ENCODE assay signal across 16 mouse cellular contexts in genomic region chr4:109419017-109419416, GRCm38 (mm10). TPM values are rescaled to one million over a fixed set of nuclear protein-coding genes. Genes with fewer than 3 reads are reported as not detected.
DNase-seq lines count a peak whose midpoint lies in the region; ATAC-seq and TF ChIP-seq lines count a peak whose summit lies in the region.
"Had no signal": no experiment of that assay in that cellular context is flagged by ENCODE, and none has a peak within 500 bp of the region (broad histone marks: within the 10 kb centered on the region; RNA-seq: fewer than 3 reads in every experiment).

No protein-coding gene starts in this region.

- no peaks in the 10 kb centered on the region for H3K4me1 ChIP-seq in intestine, postnatal 0 days (replicated peaks; ENCODE audit: control insufficient read depth, insufficient read depth, low read length)
- H3K4me1 ChIP-seq in intestine, embryonic 16.5 days (ENCODE audit: control insufficient read depth, insufficient read depth, low read length) = no peaks in the 10 kb centered on the region
- peaks cover 53% of the 10 kb centered on the region for H3K4me1 ChIP-seq in G1E (ENCODE audit: insufficient read depth, low read depth, low read length)
- no peaks in the 10 kb centered on the region; the same call in 1 of the 2 replicates for H3K4me1 ChIP-seq in kidney, embryonic 14.5 days (ENCODE audit: control insufficient read depth, insufficient read depth, low read length)
- no peaks in the 10 kb centered on the region; the same call in 1 of the 2 replicates for H3K4me1 ChIP-seq in liver, postnatal 0 days (ENCODE audit: insufficient read depth)
- H3K4me1 ChIP-seq in hindbrain, postnatal 0 days (ENCODE audit: insufficient read depth, low read length) = no peaks in the 10 kb centered on the region
- H3K4me1 ChIP-seq: embryonic facial prominence, embryonic 15.5 days; midbrain, embryonic 15.5 days; neural tube, embryonic 15.5 days had no signal

- no peak for TF ChIP-seq CTCF in intestine, postnatal 0 days (IDR thresholded peaks at IDR 0.05; ENCODE audit: low read depth)
- TF ChIP-seq CTCF in G1E (IDR thresholded peaks at IDR 0.05; ENCODE audit: low read depth, low read length) = no peak
- no peak for TF ChIP-seq CTCF in liver, postnatal 0 days (IDR thresholded peaks at IDR 0.05; ENCODE audit: low read depth)
- no peak for TF ChIP-seq CTCF in hindbrain, postnatal 0 days (IDR thresholded peaks at IDR 0.05; ENCODE audit: low read depth)

- H3K36me3 ChIP-seq in intestine, postnatal 0 days (ENCODE audit: control insufficient read depth, insufficient read depth) = no peaks in the 10 kb centered on the region
- no peaks in the 10 kb centered on the region for H3K36me3 ChIP-seq in intestine, embryonic 16.5 days (ENCODE audit: control insufficient read depth, insufficient read depth, low read length)
- peaks cover 43% of the 10 kb centered on the region for H3K36me3 ChIP-seq in G1E (replicated peaks)
- no peaks in the 10 kb centered on the region for H3K36me3 ChIP-seq in kidney, embryonic 14.5 days (ENCODE audit: control insufficient read depth, insufficient read depth, low read length)
- H3K36me3 ChIP-seq in liver, postnatal 0 days (replicated peaks; ENCODE audit: insufficient read depth, low read length) = no peaks in the 10 kb centered on the region
- no peaks in the 10 kb centered on the region for H3K36me3 ChIP-seq in hindbrain, postnatal 0 days (ENCODE audit: insufficient read depth, low read length)
- H3K36me3 ChIP-seq: embryonic facial prominence, embryonic 15.5 days; midbrain, embryonic 15.5 days; neural tube, embryonic 15.5 days had no signal

- TF ChIP-seq EP300 in liver, postnatal 0 days (IDR thresholded peaks at IDR 0.05; ENCODE audit: low read depth) = no peak

- H3K4me3 ChIP-seq in intestine, postnatal 0 days (ENCODE audit: low read depth, low read length) = no peak overlapping the region
- H3K4me3 ChIP-seq in intestine, embryonic 16.5 days (ENCODE audit: low read length) = no peak overlapping the region
- H3K4me3 ChIP-seq in G1E (ENCODE audit: low read depth, low read length) = no peak overlapping the region
- no peak overlapping the region for H3K4me3 ChIP-seq in kidney, embryonic 14.5 days (ENCODE audit: low read length)
- no peak overlapping the region for H3K4me3 ChIP-seq in liver, postnatal 0 days (ENCODE audit: low read depth, low read length)
- H3K4me3 ChIP-seq in hindbrain, postnatal 0 days (ENCODE audit: low read length) = no peak overlapping the region
- H3K4me3 ChIP-seq: embryonic facial prominence, embryonic 15.5 days; midbrain, embryonic 15.5 days; neural tube, embryonic 15.5 days had no signal

- no peak overlapping the region for H3K4me2 ChIP-seq in intestine, postnatal 0 days (replicated peaks; ENCODE audit: low read depth)
- H3K4me2 ChIP-seq in intestine, embryonic 16.5 days (ENCODE audit: low read depth, low read length) = no peak overlapping the region
- H3K4me2 ChIP-seq in kidney, embryonic 14.5 days (replicated peaks; ENCODE audit: low read depth, low read length) = no peak overlapping the region
- no peak overlapping the region for H3K4me2 ChIP-seq in liver, postnatal 0 days (ENCODE audit: low read depth, low read length)
- H3K4me2 ChIP-seq in hindbrain, postnatal 0 days (ENCODE audit: low read depth, low read length) = no peak overlapping the region
- H3K4me2 ChIP-seq: embryonic facial prominence, embryonic 15.5 days; midbrain, embryonic 15.5 days; neural tube, embryonic 15.5 days had no signal

- H3K27me3 ChIP-seq in intestine, postnatal 0 days (replicated peaks; ENCODE audit: control insufficient read depth, insufficient read depth, low read length) = no peaks in the 10 kb centered on the region
- H3K27me3 ChIP-seq in intestine, embryonic 16.5 days (replicated peaks; ENCODE audit: control insufficient read depth, insufficient read depth, low read length) = no peaks in the 10 kb centered on the region
- no peaks in the 10 kb centered on the region for H3K27me3 ChIP-seq in G1E (ENCODE audit: insufficient read depth, low read length)
- H3K27me3 ChIP-seq in kidney, embryonic 14.5 days (ENCODE audit: control insufficient read depth, insufficient read depth, low read length) = no peaks in the 10 kb centered on the region
- no peaks in the 10 kb centered on the region for H3K27me3 ChIP-seq in liver, postnatal 0 days (ENCODE audit: insufficient read depth, low read length)
- no peaks in the 10 kb centered on the region for H3K27me3 ChIP-seq in hindbrain, postnatal 0 days (ENCODE audit: insufficient read depth, low read length)
- H3K27me3 ChIP-seq: embryonic facial prominence, embryonic 15.5 days; midbrain, embryonic 15.5 days; neural tube, embryonic 15.5 days had no signal

- no peak overlapping the region for H3K27ac ChIP-seq in intestine, postnatal 0 days (ENCODE audit: low read depth, low read length)
- no peak overlapping the region for H3K27ac ChIP-seq in intestine, embryonic 16.5 days (ENCODE audit: low read length)
- no peak overlapping the region for H3K27ac ChIP-seq in kidney, embryonic 14.5 days (ENCODE audit: low read depth, low read length)
- no peak overlapping the region for H3K27ac ChIP-seq in liver, postnatal 0 days (ENCODE audit: low read depth)
- no peak overlapping the region for H3K27ac ChIP-seq in hindbrain, postnatal 0 days
- H3K27ac ChIP-seq: embryonic facial prominence, embryonic 15.5 days; midbrain, embryonic 15.5 days; neural tube, embryonic 15.5 days had no signal

- no peak overlapping the region for H3K9ac ChIP-seq in intestine, postnatal 0 days (ENCODE audit: low read depth, low read length)
- no peak overlapping the region for H3K9ac ChIP-seq in intestine, embryonic 16.5 days (ENCODE audit: low read depth, low read length)
- no peak overlapping the region for H3K9ac ChIP-seq in kidney, embryonic 14.5 days (ENCODE audit: low read depth, low read length)
- no peak overlapping the region for H3K9ac ChIP-seq in liver, postnatal 0 days (replicated peaks)
- no peak overlapping the region for H3K9ac ChIP-seq in hindbrain, postnatal 0 days (replicated peaks; ENCODE audit: low read length)
- H3K9ac ChIP-seq: embryonic facial prominence, embryonic 15.5 days; midbrain, embryonic 15.5 days; neural tube, embryonic 15.5 days had no signal

- 23% methylated on average over 3 of the region's 3 CpGs for WGBS in intestine, postnatal 0 days
- WGBS in intestine, embryonic 16.5 days = 36% methylated on average over 3 of the region's 3 CpGs
- WGBS in kidney, embryonic 14.5 days = 22% methylated on average over 3 of the region's 3 CpGs
- WGBS in liver, postnatal 0 days (ENCODE audit: insufficient replicate concordance) = 9% methylated on average over 3 of the region's 3 CpGs
- 16% methylated on average over 3 of the region's 3 CpGs for WGBS in hindbrain, postnatal 0 days

- DNase-seq in G1E (ENCODE audit: low spot score) = peak; percentile 68
- no peak for DNase-seq in liver, postnatal 0 days
- no peak for DNase-seq in layer of hippocampus, adult 18-20 months (ENCODE audit: low spot score in 2 of 2)
- no peak for DNase-seq in hindbrain, postnatal 0 days (ENCODE audit: low spot score)
- DNase-seq in thymus, postnatal 36 days = no peak
- DNase-seq: adrenal gland, adult 2 months; gastrocnemius, postnatal 14 days; layer of hippocampus, postnatal 36 days; lung, postnatal 14 days had no signal

- no peaks in the 10 kb centered on the region for H3K9me3 ChIP-seq in intestine, postnatal 0 days (ENCODE audit: control insufficient read depth)
- H3K9me3 ChIP-seq in intestine, embryonic 16.5 days (ENCODE audit: control insufficient read depth, low read length) = no peaks in the 10 kb centered on the region
- no peaks in the 10 kb centered on the region for H3K9me3 ChIP-seq in G1E (replicated peaks)
- H3K9me3 ChIP-seq in kidney, embryonic 14.5 days (ENCODE audit: control insufficient read depth, low read length) = no peaks in the 10 kb centered on the region
- H3K9me3 ChIP-seq in liver, postnatal 0 days (ENCODE audit: low read length) = no peaks in the 10 kb centered on the region
- no peaks in the 10 kb centered on the region for H3K9me3 ChIP-seq in hindbrain, postnatal 0 days (ENCODE audit: low read length)
- H3K9me3 ChIP-seq: embryonic facial prominence, embryonic 15.5 days; midbrain, embryonic 15.5 days; neural tube, embryonic 15.5 days had no signal

- peak; percentile 45 for ATAC-seq in intestine, postnatal 0 days
- ATAC-seq in intestine, embryonic 16.5 days = no peak
- ATAC-seq in G1E (ENCODE audit: extremely low read depth, insufficient number of reproducible peaks, low FRiP score, poor library complexity, severe bottlenecking) = peak; percentile 55; the same call in 1 of the 2 replicates
- ATAC-seq in kidney, embryonic 14.5 days (ENCODE audit: low FRiP score, low TSS enrichment) = peak; percentile 69; the same call in 1 of the 2 replicates
- peak; percentile 59; the same call in 1 of the 2 replicates for ATAC-seq in liver, postnatal 0 days
- ATAC-seq in hindbrain, postnatal 0 days = no peak
- ATAC-seq: forebrain, embryonic 16.5 days; midbrain, embryonic 15.5 days had no signal

RNA-seq across cellular contexts. Expression of gene Ttc39a, which starts 12.6 kb away (rescaled TPM):
- polyA plus RNA-seq in intestine, postnatal 0 days (2015; fragmentation: Nextera tagmentation; extraction: Ambion mirVana) = 6.3 and 7.5 TPM in 2 replicates
- polyA plus RNA-seq in intestine, embryonic 16.5 days (2015; fragmentation: Nextera tagmentation; extraction: Ambion mirVana) = 18.7 and 19.8 TPM in 2 replicates
- total RNA-seq in G1E (2014; fragmentation: Nextera tagmentation) (38.9 and 50.2 TPM in 2 replicates), G1E (2017) (40.4 and 48.0 TPM in 2 replicates)
- polyA plus RNA-seq in G1E (2012) = 28.9 and 30.9 TPM in 2 replicates
- 4.4 and 6.1 TPM in 2 replicates for polyA plus RNA-seq in kidney, embryonic 14.5 days (2014; fragmentation: Nextera tagmentation; extraction: Ambion mirVana)
- polyA plus RNA-seq in liver, postnatal 0 days (2015; fragmentation: Nextera tagmentation; extraction: Ambion mirVana) = 5.0 and 5.4 TPM in 2 replicates
- 1 to 10 TPM; 1.4 to 1.8 TPM for total RNA-seq in layer of hippocampus, adult 18-20 months (2021)
- 4.0 and 6.8 TPM in 2 replicates for total RNA-seq in hindbrain, postnatal 0 days (2014; rRNA removed)
- 5.3 and 6.4 TPM in 2 replicates for polyA plus RNA-seq in hindbrain, postnatal 0 days (2015; fragmentation: Nextera tagmentation; extraction: Ambion mirVana)

Comparison
In these comparisons a context has a peak if more than half of its experiments do, and no peak if none do; other contexts are left out.
1. ATAC-seq: peak in intestine, postnatal 0 days (single experiment), G1E (single experiment), kidney, embryonic 14.5 days (single experiment) and liver, postnatal 0 days (single experiment); none in intestine, embryonic 16.5 days (single experiment) and hindbrain, postnatal 0 days (single experiment).